Mouse (Mus musculus): ENCODE results near the gene Btbd11.

The Btbd11 gene

GRCm38 (mm10) chr10:85482480-85482879, 95.9 kb downstream of the Btbd11 start:
- DNase-seq: no peak

GRCm38 (mm10) chr10:85486456-85486855, 99.8 kb downstream of the Btbd11 start:
- no peak for DNase-seq

GRCm38 (mm10) chr10:85492583-85492982, 106.0 kb downstream of the Btbd11 start:
- DNase-seq: no peak

GRCm38 (mm10) chr10:85496358-85496757, 109.7 kb downstream of the Btbd11 start:
- no peak for DNase-seq

- DNase-seq: no peak
Observed at GRCm38 (mm10) chr10:85496981-85497380, 110.4 kb downstream of the Btbd11 start.

GRCm38 (mm10) chr10:85497931-85498330, 111.3 kb downstream of the Btbd11 start:
- no peak for DNase-seq

- DNase-seq: no peak
Observed at GRCm38 (mm10) chr10:85500573-85501155, 114.0 kb downstream of the Btbd11 start.

- no peak for DNase-seq
Observed at GRCm38 (mm10) chr10:85501966-85502566, 115.5 kb downstream of the Btbd11 start.

- DNase-seq: no peak
Observed at GRCm38 (mm10) chr10:85502656-85503055, 116.0 kb downstream of the Btbd11 start.

GRCm38 (mm10) chr10:85503453-85503852, 116.8 kb downstream of the Btbd11 start:
- DNase-seq: no peak

- DNase-seq: no peak
Observed at GRCm38 (mm10) chr10:85507270-85508050, 120.8 kb downstream of the Btbd11 start.

- DNase-seq: no peak
Observed at GRCm38 (mm10) chr10:85508193-85508794, 121.7 kb downstream of the Btbd11 start.

- no peak for DNase-seq
Observed at GRCm38 (mm10) chr10:85509000-85509399, 122.4 kb downstream of the Btbd11 start.

GRCm38 (mm10) chr10:85510329-85510728, 123.7 kb downstream of the Btbd11 start:
- no peak for DNase-seq

GRCm38 (mm10) chr10:85512808-85513207, 126.2 kb downstream of the Btbd11 start:
- DNase-seq: no peak

- no peak for DNase-seq
Observed at GRCm38 (mm10) chr10:85517223-85518110, 130.9 kb downstream of the Btbd11 start.

- no peak for DNase-seq
Observed at GRCm38 (mm10) chr10:85518111-85518409, 131.4 kb downstream of the Btbd11 start.

GRCm38 (mm10) chr10:85522220-85522760, 135.7 kb downstream of the Btbd11 start:
- DNase-seq: no peak

- no peak for DNase-seq
Observed at GRCm38 (mm10) chr10:85525267-85526015, 138.8 kb downstream of the Btbd11 start.

- no peak for DNase-seq
Observed at GRCm38 (mm10) chr10:85526657-85527056, 140.0 kb downstream of the Btbd11 start.

- no peak for DNase-seq
Observed at GRCm38 (mm10) chr10:85527722-85528121, 141.1 kb downstream of the Btbd11 start.

GRCm38 (mm10) chr10:85533192-85533710, 146.6 kb downstream of the Btbd11 start:
- no peak for DNase-seq

Data from layer of hippocampus, adult 9-11 months (tissue).